ENCODE assay signal across 10 mouse cellular contexts in genomic region chr11:88675526-88676353, GRCm38 (mm10). TPM values are rescaled to one million over a fixed set of nuclear protein-coding genes. Genes with fewer than 3 reads are reported as not detected.
DNase-seq lines count a peak whose midpoint lies in the region; ATAC-seq and TF ChIP-seq lines count a peak whose summit lies in the region.
"Had no signal": no experiment of that assay in that cellular context is flagged by ENCODE, and none has a peak within 500 bp of the region (broad histone marks: within the 10 kb centered on the region; RNA-seq: fewer than 3 reads in every experiment).

No protein-coding gene starts in this region.

- peaks cover 40% of the 10 kb centered on the region for H3K4me1 ChIP-seq in heart, embryonic 15.5 days (replicated peaks)
- peaks cover 35% of the 10 kb centered on the region for H3K4me1 ChIP-seq in midbrain, embryonic 12.5 days
- peaks cover under 1% of the 10 kb centered on the region; the same call in 1 of the 2 replicates for H3K4me1 ChIP-seq in midbrain, embryonic 11.5 days (ENCODE audit: control insufficient read depth, insufficient read depth, low read length)
- H3K4me1 ChIP-seq in intestine, embryonic 15.5 days (replicated peaks) = peaks cover 26% of the 10 kb centered on the region
- peaks cover 7% of the 10 kb centered on the region; the same call in 1 of the 2 replicates for H3K4me1 ChIP-seq in midbrain, postnatal 0 days (ENCODE audit: insufficient read depth, low read length)

- no peak overlapping the region for H3K4me3 ChIP-seq in heart, embryonic 15.5 days
- H3K4me3 ChIP-seq in midbrain, embryonic 12.5 days = no peak overlapping the region
- no peak overlapping the region for H3K4me3 ChIP-seq in midbrain, embryonic 11.5 days (ENCODE audit: low read depth, low read length)
- H3K4me3 ChIP-seq in intestine, embryonic 15.5 days (replicated peaks) = no peak overlapping the region
- H3K4me3 ChIP-seq in midbrain, postnatal 0 days (ENCODE audit: low read depth, low read length) = no peak overlapping the region
- H3K4me3 ChIP-seq: limb, embryonic 10.5 days had no signal

- no peak for ATAC-seq in heart, embryonic 15.5 days (replicated peaks; ENCODE audit: insufficient number of reproducible peaks, insufficient read depth, low FRiP score, low read depth)
- ATAC-seq in midbrain, embryonic 12.5 days (ENCODE audit: low FRiP score, low read depth) = no peak
- no peak for ATAC-seq in midbrain, embryonic 11.5 days (ENCODE audit: low FRiP score)
- ATAC-seq in intestine, embryonic 15.5 days = 0 out of 2 replicates have a peak, but pooled peaks have one; percentile 36
- ATAC-seq in midbrain, postnatal 0 days (ENCODE audit: low FRiP score) = no peak

- H3K9me3 ChIP-seq in heart, embryonic 15.5 days (replicated peaks) = no peaks in the 10 kb centered on the region
- H3K9me3 ChIP-seq in midbrain, embryonic 12.5 days = no peaks in the 10 kb centered on the region
- H3K9me3 ChIP-seq in midbrain, embryonic 11.5 days (ENCODE audit: control insufficient read depth, low read length) = no peaks in the 10 kb centered on the region
- no peaks in the 10 kb centered on the region for H3K9me3 ChIP-seq in intestine, embryonic 15.5 days
- H3K9me3 ChIP-seq in midbrain, postnatal 0 days (ENCODE audit: low read length) = no peaks in the 10 kb centered on the region
- H3K9me3 ChIP-seq: limb, embryonic 10.5 days had no signal

- H3K27me3 ChIP-seq in heart, embryonic 15.5 days = no peaks in the 10 kb centered on the region
- no peaks in the 10 kb centered on the region for H3K27me3 ChIP-seq in midbrain, embryonic 12.5 days
- H3K27me3 ChIP-seq in midbrain, embryonic 11.5 days (ENCODE audit: control insufficient read depth, insufficient read depth, low read length) = no peaks in the 10 kb centered on the region
- H3K27me3 ChIP-seq in intestine, embryonic 15.5 days (replicated peaks) = no peaks in the 10 kb centered on the region
- no peaks in the 10 kb centered on the region for H3K27me3 ChIP-seq in midbrain, postnatal 0 days (ENCODE audit: insufficient read depth, low read length)

- 59% methylated on average over 18 of the region's 18 CpGs for WGBS in heart, embryonic 15.5 days
- 86% methylated on average over 18 of the region's 18 CpGs for WGBS in midbrain, embryonic 12.5 days
- WGBS in midbrain, embryonic 11.5 days = 84% methylated on average over 18 of the region's 18 CpGs
- WGBS in intestine, embryonic 15.5 days = 49% methylated on average over 18 of the region's 18 CpGs
- 82% methylated on average over 18 of the region's 18 CpGs for WGBS in midbrain, postnatal 0 days

- no peak overlapping the region for H3K9ac ChIP-seq in heart, embryonic 15.5 days
- no peak overlapping the region for H3K9ac ChIP-seq in midbrain, embryonic 12.5 days (replicated peaks)
- no peak overlapping the region for H3K9ac ChIP-seq in midbrain, embryonic 11.5 days (ENCODE audit: low read length)
- no peak overlapping the region for H3K9ac ChIP-seq in intestine, embryonic 15.5 days
- no peak overlapping the region for H3K9ac ChIP-seq in midbrain, postnatal 0 days (replicated peaks; ENCODE audit: low read length, poor library complexity, severe bottlenecking)

- TF ChIP-seq CTCF in midbrain, postnatal 0 days (IDR thresholded peaks at IDR 0.05) = no peak

- no peak overlapping the region for H3K4me2 ChIP-seq in heart, embryonic 15.5 days
- H3K4me2 ChIP-seq in midbrain, embryonic 12.5 days (replicated peaks) = no peak overlapping the region
- H3K4me2 ChIP-seq in midbrain, embryonic 11.5 days = no peak overlapping the region
- no peak overlapping the region for H3K4me2 ChIP-seq in intestine, embryonic 15.5 days (replicated peaks)
- no peak overlapping the region for H3K4me2 ChIP-seq in midbrain, postnatal 0 days (ENCODE audit: low read depth, low read length, poor library complexity, severe bottlenecking)

- 0 out of 2 replicates have a peak overlapping the region, but pooled peaks have one; percentile 24 for H3K27ac ChIP-seq in heart, embryonic 15.5 days
- H3K27ac ChIP-seq in midbrain, embryonic 12.5 days (replicated peaks) = peak overlapping the region; percentile 54; the same call in 1 of the 2 replicates
- H3K27ac ChIP-seq in midbrain, embryonic 11.5 days (ENCODE audit: low read depth, low read length) = no peak overlapping the region
- H3K27ac ChIP-seq in intestine, embryonic 15.5 days = 0 out of 2 replicates have a peak overlapping the region, but pooled peaks have one; percentile 13
- H3K27ac ChIP-seq in midbrain, postnatal 0 days (ENCODE audit: low read depth, low read length) = peak overlapping the region; percentile 19
- H3K27ac ChIP-seq: limb, embryonic 10.5 days; macrophage had no signal

- no peak for DNase-seq in heart, adult 11 months
- DNase-seq in midbrain, embryonic 11.5 days (ENCODE audit: low spot score, missing footprints) = no peak
- peak; percentile 35 for DNase-seq in midbrain, postnatal 0 days (ENCODE audit: low spot score)
- DNase-seq in retina, embryonic 14.5 days (ENCODE audit: low spot score) = no peak
- DNase-seq: thymus, postnatal 25 days had no signal

- H3K36me3 ChIP-seq in heart, embryonic 15.5 days = peaks cover 23% of the 10 kb centered on the region; the same call in 1 of the 2 replicates
- H3K36me3 ChIP-seq in midbrain, embryonic 12.5 days = peaks cover 84% of the 10 kb centered on the region
- H3K36me3 ChIP-seq in midbrain, embryonic 11.5 days (ENCODE audit: control insufficient read depth, insufficient read depth, low read length) = peaks cover 36% of the 10 kb centered on the region
- H3K36me3 ChIP-seq in intestine, embryonic 15.5 days = 0 out of 2 replicates have a peak, but pooled peaks cover 5% of the 10 kb centered on the region
- peaks cover 3% of the 10 kb centered on the region; the same call in 1 of the 2 replicates for H3K36me3 ChIP-seq in midbrain, postnatal 0 days (ENCODE audit: insufficient read depth, low read length)

RNA-seq across cellular contexts. Expression of gene Msi2, which starts 42.6 kb away (rescaled TPM):
- 17.2 and 19.6 TPM in 2 replicates for polyA plus RNA-seq in heart, embryonic 15.5 days (2015; fragmentation: Nextera tagmentation; extraction: Ambion mirVana)
- 41.5 and 47.9 TPM in 2 replicates for polyA plus RNA-seq in midbrain, embryonic 12.5 days (2016; fragmentation: Nextera tagmentation; extraction: Ambion mirVana)
- polyA plus RNA-seq in midbrain, embryonic 11.5 days (2014; fragmentation: Nextera tagmentation; extraction: Ambion mirVana) = 25.7 and 27.0 TPM in 2 replicates
- polyA plus RNA-seq in intestine, embryonic 15.5 days (2015; fragmentation: Nextera tagmentation; extraction: Ambion mirVana) = 10.9 and 11.1 TPM in 2 replicates
- total RNA-seq in midbrain, postnatal 0 days (2014; rRNA removed) = 133 and 142 TPM in 2 replicates
- 21.6 and 26.9 TPM in 2 replicates for polyA plus RNA-seq in midbrain, postnatal 0 days (2015; fragmentation: Nextera tagmentation; extraction: Ambion mirVana)
